Mouse (Mus musculus) heart, embryonic 12.5 days (tissue): ENCODE data around the gene Sycp2l. TPM values are rescaled to one million over a fixed set of nuclear protein-coding genes. Genes with fewer than 3 reads are reported as not detected.

Source experiments
- ATAC-seq: fragments of 200-750 bp; cut with Nextera tagmentation; 2 replicates; pipeline ENCODE4 v1.8.0; 2017; ENCODE audit warnings: moderate TSS enrichment, moderate library complexity; ENCODE audit not compliant: insufficient number of reproducible peaks, low FRiP score
- H3K27ac ChIP-seq: fragments of 300-500 bp; sonication (generic); 2 replicates; pipeline ENCODE4 v1.5.1; 2016; ENCODE audit warnings: mild to moderate bottlenecking, moderate library complexity; ENCODE audit not compliant: poor library complexity, severe bottlenecking
- H3K27me3 ChIP-seq: fragments of 300-500 bp; sonication (generic); replicated peaks from 2 replicates; pipeline ENCODE4 v1.6.1; 2016; ENCODE audit warnings: mild to moderate bottlenecking, moderate library complexity
- H3K36me3 ChIP-seq: fragments of 300-500 bp; sonication (generic); 2 replicates; pipeline ENCODE4 v1.6.1; 2016; ENCODE audit warnings: mild to moderate bottlenecking, moderate library complexity
- H3K4me1 ChIP-seq: fragments of 300-500 bp; sonication (generic); replicated peaks from 2 replicates; pipeline ENCODE4 v1.6.1; 2016; ENCODE audit warnings: mild to moderate bottlenecking
- H3K4me2 ChIP-seq: fragments of 300-500 bp; sonication (generic); 2 replicates; pipeline ENCODE4 v1.6.1; 2016; ENCODE audit warnings: mild to moderate bottlenecking, moderate library complexity
- H3K4me3 ChIP-seq: fragments of 300-500 bp; sonication (generic); 2 replicates; pipeline ENCODE4 v1.5.1; 2016; ENCODE audit warnings: mild to moderate bottlenecking
- H3K9ac ChIP-seq: fragments of 300-500 bp; sonication (generic); 2 replicates; pipeline ENCODE4 v1.6.1; 2016; ENCODE audit warnings: mild to moderate bottlenecking, moderate library complexity
- H3K9me3 ChIP-seq: fragments of 300-500 bp; sonication (generic); replicated peaks from 2 replicates; pipeline ENCODE4 v1.6.1; 2016; ENCODE audit warnings: mild to moderate bottlenecking, moderate library complexity
- WGBS: fragments of 180-500 bp; shearing (Covaris S2); methylation state at CpG from one replicate; pipeline ENCODE4 v1.1.7; 2016; 5-methylcytosine and 5-hydroxymethylcytosine counted together
- polyA plus RNA-seq: library from polyadenylated mRNA; unstranded; fragments of >200 nt; fragmentation: Nextera tagmentation; extraction: Ambion mirVana; gene quantifications from 2 replicates; pipeline ENCODE4 v1.2.1, GENCODE M21; 2016

Gene Sycp2l
- polyA plus RNA-seq, 1 experiment from 2014 or later, result not detected

DNA sequence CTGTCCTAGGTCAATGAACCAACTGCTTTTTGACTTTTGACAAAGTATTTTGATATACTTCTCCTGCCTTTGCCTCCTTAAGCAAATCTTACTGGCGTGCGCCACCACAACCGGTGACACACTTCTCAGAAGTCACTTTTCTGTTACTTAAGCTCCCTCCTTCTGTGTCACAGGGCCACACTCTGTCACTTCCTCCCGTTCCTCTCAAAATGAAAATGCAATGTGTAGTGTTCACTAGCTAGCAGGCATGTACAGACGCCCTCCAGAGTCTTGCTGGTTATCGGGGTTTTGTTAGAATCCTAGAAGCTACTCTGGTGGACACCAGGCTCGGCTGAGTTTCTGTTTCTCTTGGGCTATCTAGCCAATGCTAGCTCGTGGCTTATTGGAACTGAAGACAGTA is 14.2 kb downstream of the Sycp2l start:
- no peak overlapping the region for H3K4me3 ChIP-seq
- H3K4me1 ChIP-seq, result no peaks in the 10 kb centered on the region
- no peak overlapping the region for H3K4me2 ChIP-seq
- no peak overlapping the region for H3K27ac ChIP-seq
- 82% methylated on average over 8 of the region's 8 CpGs for WGBS
- ATAC-seq, result no peak
- H3K9me3 ChIP-seq, result no peaks in the 10 kb centered on the region
- no peaks in the 10 kb centered on the region for H3K27me3 ChIP-seq
- no peak overlapping the region for H3K9ac ChIP-seq
- H3K36me3 ChIP-seq, result no peaks in the 10 kb centered on the region

DNA sequence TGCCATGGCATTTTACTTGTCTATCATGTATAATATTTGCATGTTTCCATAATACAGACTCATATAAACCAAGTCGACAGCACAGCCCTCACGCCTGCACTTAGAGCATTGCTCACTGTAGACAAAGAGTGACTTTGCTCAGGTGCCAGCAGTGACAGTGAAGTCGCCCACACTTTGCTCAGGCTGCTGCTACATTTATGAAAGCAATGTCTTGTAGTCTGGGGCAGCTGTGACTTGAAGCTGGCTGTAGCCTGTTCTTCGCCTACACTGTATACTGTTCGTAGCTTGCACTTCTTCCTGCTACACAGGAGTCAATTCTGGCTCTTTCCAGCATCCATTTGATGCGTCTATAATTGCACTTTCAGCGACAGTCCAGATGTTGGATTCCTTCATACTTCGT is 15.0 kb downstream of the Sycp2l start:
- H3K9me3 ChIP-seq, result no peaks in the 10 kb centered on the region
- H3K4me3 ChIP-seq, result no peak overlapping the region
- H3K36me3 ChIP-seq, result no peaks in the 10 kb centered on the region
- H3K9ac ChIP-seq, result no peak overlapping the region
- no peaks in the 10 kb centered on the region for H3K27me3 ChIP-seq
- no peak overlapping the region for H3K27ac ChIP-seq
- 83% methylated on average over 8 of the region's 8 CpGs for WGBS
- no peak overlapping the region for H3K4me2 ChIP-seq
- ATAC-seq, result no peak
- H3K4me1 ChIP-seq, result no peaks in the 10 kb centered on the region

DNA sequence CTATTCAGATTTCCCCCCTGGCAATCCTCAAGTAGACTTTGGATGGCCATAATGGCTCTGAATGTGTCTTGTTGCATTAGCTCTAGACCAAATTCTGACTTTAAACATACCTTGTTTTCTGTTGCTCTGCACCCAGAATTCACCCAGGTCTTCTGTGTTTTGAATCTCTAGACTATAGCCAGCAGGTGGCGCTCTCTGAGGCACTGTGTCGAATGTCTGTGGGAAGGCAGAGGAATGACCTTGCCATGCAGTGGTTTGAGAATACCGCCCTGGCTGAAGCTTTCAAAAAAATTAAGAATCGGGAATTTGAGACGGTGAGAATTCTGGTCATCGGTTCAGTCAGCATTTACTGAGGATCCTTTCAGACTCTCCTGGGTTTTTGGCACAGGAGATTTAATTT is 20.8 kb downstream of the Sycp2l start:
- WGBS, result 8% methylated on average over 6 of the region's 6 CpGs

DNA sequence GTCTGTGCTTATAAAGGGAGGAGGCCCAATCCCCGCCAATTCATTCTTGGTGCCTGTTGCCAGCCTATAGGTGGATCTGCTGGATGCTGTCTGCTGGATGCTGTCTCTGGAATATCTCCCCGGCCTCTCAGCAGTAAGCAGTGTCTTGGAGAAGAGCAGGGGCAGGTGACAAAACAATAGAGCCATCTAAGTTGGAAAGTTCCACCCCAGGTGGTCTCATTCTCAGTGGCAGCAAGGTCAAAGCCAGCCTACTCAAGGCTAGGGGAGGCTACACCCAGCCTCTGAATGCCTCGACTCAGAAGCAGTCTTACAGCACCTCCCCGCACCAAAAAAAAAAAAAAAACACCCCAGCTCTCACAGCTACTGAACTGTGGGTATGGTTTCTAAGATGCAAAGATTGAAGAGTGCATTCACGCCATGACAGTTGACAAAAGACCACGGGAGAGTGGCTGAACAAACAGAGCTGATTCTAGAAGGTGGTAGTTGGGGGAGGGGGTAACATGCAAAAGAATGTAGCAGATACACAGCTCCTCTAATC is 31.4 kb downstream of the Sycp2l start:
- Histone ChIP-seq H3K4me1 (no peaks in the 10 kb centered on the region), H3K4me3 (no peak overlapping the region), H3K4me2 (no peak overlapping the region), H3K9ac (no peak overlapping the region), H3K27ac (no peak overlapping the region), H3K9me3 (no peaks in the 10 kb centered on the region), H3K36me3 (no peaks in the 10 kb centered on the region), H3K27me3 (no peaks in the 10 kb centered on the region)
- ATAC-seq, result no peak
- WGBS, result 66% methylated on average over 6 of the region's 6 CpGs

More for the DNA sequence above, 20.8 kb downstream of the Sycp2l start:
- no peak overlapping the region for H3K4me3 ChIP-seq
- no peaks in the 10 kb centered on the region for H3K27me3 ChIP-seq
- no peak overlapping the region for H3K4me2 ChIP-seq
- no peaks in the 10 kb centered on the region for H3K36me3 ChIP-seq
- no peak overlapping the region for H3K9ac ChIP-seq
- H3K4me1 ChIP-seq, result no peaks in the 10 kb centered on the region
- no peak for ATAC-seq
- no peak overlapping the region for H3K27ac ChIP-seq
- no peaks in the 10 kb centered on the region for H3K9me3 ChIP-seq

DNA sequence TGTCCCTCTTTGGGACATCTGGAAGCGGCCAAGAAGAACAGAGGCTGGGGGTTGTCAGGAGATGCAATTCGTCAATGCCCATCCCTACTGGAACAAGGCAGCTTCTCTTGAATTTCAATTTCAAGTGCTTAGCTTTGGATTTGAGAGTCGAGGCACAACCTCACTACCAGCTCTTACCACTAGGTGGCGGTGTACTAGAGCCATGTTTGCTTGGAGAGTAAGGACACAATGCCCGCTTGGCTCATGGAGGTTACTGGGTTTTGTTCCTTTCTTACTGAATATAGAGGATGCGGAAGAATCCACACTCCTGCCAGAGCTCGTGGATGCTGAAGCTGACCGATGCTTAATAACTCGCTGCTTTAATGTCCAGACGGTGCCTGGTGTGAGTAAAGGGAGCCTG is 32.2 kb downstream of the Sycp2l start:
- Histone ChIP-seq H3K36me3 (no peaks in the 10 kb centered on the region), H3K27ac (no peak overlapping the region), H3K9me3 (no peaks in the 10 kb centered on the region), H3K4me3 (no peak overlapping the region), H3K4me2 (no peak overlapping the region), H3K9ac (no peak overlapping the region), H3K4me1 (no peaks in the 10 kb centered on the region), H3K27me3 (no peaks in the 10 kb centered on the region)
- 74% methylated on average over 10 of the region's 10 CpGs for WGBS
- no peak for ATAC-seq

DNA sequence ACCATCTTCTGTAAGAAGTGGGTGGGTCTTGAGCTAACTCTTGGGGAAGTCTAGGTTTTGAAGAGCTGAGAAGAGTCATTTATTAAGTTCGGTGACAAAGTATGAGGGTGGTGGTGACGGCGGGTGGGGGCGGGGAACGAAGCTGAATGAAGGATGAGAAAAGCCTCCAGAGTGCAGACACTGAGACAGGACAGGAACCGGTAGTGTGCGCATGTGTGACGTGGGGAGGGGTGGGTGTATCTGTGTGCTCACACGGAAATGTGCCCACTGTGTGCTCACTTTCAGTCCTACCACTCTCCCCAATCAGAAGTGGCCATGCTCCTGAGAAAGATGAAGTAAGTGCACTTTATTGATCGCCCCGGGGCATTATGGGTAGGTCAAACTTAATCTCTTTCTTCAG is 39.0 kb downstream of the Sycp2l start:
- Histone ChIP-seq H3K4me1 (no peaks in the 10 kb centered on the region), H3K9ac (no peak overlapping the region), H3K9me3 (no peaks in the 10 kb centered on the region; the same call in 1 of the 2 replicates), H3K4me3 (no peak overlapping the region), H3K27me3 (no peaks in the 10 kb centered on the region), H3K36me3 (no peaks in the 10 kb centered on the region), H3K4me2 (no peak overlapping the region), H3K27ac (no peak overlapping the region)
- 75% methylated on average over 11 of the region's 11 CpGs for WGBS
- no peak for ATAC-seq

DNA sequence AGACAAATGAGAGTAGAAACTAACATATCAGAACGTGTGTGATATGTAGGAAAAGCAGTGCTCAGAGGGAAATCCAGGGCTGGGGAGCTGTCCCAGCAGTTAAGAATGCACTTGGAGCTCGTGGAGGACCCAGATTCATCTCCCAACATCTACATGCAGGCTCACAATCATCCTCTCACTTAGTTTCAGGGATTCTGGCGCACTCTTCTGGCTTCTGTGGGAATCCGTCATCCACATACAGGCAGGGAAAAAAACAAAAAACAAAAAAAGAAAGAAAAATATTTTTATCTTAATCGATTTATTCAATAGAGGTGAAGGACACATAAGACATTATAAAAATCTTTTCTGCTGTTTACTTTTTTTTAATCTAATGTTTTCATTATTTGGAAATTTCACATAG is 44.3 kb downstream of the Sycp2l start:
- H3K36me3 ChIP-seq, result no peaks in the 10 kb centered on the region
- H3K27ac ChIP-seq, result no peak overlapping the region
- H3K4me2 ChIP-seq, result no peak overlapping the region
- H3K4me3 ChIP-seq, result no peak overlapping the region
- no peaks in the 10 kb centered on the region; the same call in 1 of the 2 replicates for H3K9me3 ChIP-seq
- H3K27me3 ChIP-seq, result no peaks in the 10 kb centered on the region
- H3K4me1 ChIP-seq, result no peaks in the 10 kb centered on the region
- WGBS, result 60% methylated on average over 5 of the region's 5 CpGs
- no peak overlapping the region for H3K9ac ChIP-seq
- ATAC-seq, result no peak

DNA sequence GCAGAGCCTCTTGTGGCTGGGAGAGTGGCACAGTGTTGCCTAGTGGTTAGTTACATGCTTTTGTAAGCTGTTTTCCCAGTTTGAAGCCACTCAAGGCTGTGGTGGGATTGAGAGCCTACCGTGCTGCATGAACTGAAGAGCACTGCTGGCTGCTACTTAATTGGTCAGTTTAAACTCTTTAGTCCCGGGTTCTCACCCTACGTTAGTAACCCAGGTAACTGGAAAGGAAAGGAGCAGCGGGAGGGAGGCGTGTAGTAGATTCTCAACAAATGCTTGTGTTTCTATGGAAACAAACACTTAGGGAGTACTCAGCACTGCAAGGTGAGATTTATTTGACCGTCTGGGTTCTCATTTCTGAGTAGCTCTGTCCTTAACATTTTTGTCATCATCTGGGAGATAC is 73.8 kb downstream of the Sycp2l start:
- Histone ChIP-seq H3K36me3 (no peaks in the 10 kb centered on the region), H3K4me3 (no peak overlapping the region), H3K27me3 (no peaks in the 10 kb centered on the region), H3K27ac (no peak overlapping the region), H3K4me1 (no peaks in the 10 kb centered on the region), H3K9ac (no peak overlapping the region), H3K9me3 (no peaks in the 10 kb centered on the region), H3K4me2 (no peak overlapping the region)
- no peak for ATAC-seq
- WGBS, result 71% methylated on average over 6 of the region's 6 CpGs

DNA sequence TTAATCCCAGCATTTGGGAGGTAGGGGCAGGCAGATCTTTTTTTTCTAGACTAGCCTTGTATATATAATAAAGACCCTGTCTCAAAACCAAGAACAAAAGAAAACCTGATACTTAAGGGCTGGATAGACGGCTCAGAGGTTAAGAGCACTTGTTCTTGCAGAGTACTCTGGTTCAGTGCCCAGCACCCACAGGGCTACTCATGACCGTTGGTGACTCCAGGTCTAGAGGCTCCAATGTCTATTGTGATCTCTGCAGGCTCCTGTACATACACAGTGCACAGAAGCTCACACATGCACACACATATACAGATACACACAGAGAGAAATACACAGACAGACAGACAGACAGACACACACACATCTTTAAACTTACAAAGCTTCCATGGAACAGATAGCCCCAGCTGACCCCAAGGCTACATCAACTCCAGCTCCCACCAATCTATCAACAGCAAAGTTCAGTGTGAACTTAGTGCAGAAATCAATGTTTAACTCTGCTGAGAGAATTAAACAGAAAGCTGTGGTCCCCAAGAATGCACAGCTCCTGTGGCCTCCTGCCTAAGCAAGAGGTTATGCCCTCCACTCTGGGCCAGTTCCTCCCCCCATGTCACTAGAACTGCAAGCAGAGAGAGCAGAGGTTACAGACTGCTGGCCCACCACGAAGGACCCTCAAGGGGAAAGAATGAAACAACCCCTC is 81.7 kb downstream of the Sycp2l start:
- H3K4me3 ChIP-seq, result no peak overlapping the region
- no peak overlapping the region for H3K9ac ChIP-seq
- WGBS, result 74% methylated on average over 3 of the region's 3 CpGs
- no peaks in the 10 kb centered on the region for H3K4me1 ChIP-seq
- ATAC-seq, result no peak
- no peak overlapping the region for H3K27ac ChIP-seq
- no peaks in the 10 kb centered on the region for H3K9me3 ChIP-seq
- no peaks in the 10 kb centered on the region for H3K36me3 ChIP-seq
- H3K4me2 ChIP-seq, result no peak overlapping the region
- no peaks in the 10 kb centered on the region for H3K27me3 ChIP-seq

DNA sequence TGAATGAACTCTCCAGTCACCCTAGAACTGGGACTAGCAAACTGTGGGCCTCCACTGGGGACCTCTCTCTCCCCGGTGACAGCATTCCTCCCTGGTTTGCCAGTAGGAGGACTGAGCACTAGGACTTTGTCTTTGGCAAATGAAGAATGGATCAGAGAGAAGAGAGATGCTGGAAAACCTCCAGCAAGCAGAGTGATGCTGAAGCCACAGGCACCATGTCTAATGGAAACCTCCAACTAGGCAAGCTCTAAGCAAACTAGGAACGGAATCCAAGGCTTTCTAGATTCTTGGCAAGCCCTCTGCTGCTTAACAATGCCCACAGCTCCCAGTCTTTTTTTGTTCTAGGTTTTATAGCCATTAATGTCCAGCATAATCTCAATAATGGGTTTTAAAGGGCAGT is 86.8 kb downstream of the Sycp2l start:
- no peak overlapping the region for H3K4me2 ChIP-seq
- no peaks in the 10 kb centered on the region for H3K27me3 ChIP-seq
- 0 out of 2 replicates have a peak, but pooled peaks cover 3% of the 10 kb centered on the region for H3K4me1 ChIP-seq
- no peak for ATAC-seq
- no peaks in the 10 kb centered on the region for H3K9me3 ChIP-seq
- no peak overlapping the region for H3K9ac ChIP-seq
- whole genome bisulfite sequencing, result 78% methylated on average over 2 of the region's 2 CpGs
- H3K27ac ChIP-seq, result no peak overlapping the region
- H3K4me3 ChIP-seq, result no peak overlapping the region
- H3K36me3 ChIP-seq, result no peaks in the 10 kb centered on the region

DNA sequence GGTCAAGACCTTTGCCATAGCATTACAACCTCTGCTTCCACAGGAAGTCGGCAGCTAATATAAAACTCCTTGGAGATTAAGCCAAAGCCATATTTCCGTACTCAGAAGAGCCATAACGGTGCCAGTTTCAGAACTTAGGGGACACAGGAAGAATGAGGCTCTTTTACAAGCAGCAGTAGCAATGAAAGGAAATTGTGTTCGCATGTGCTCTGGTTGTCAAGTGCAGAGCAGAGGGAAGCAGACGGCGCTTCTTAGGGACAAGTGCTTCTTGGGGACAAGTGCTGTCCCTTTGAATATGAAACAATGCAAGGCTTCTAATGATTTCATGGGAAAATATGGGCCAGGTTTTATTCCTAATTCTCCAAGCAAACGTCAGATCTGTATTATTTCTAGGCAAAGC is 89.2 kb downstream of the Sycp2l start:
- WGBS, result 71% methylated on average over 7 of the region's 7 CpGs
- Histone ChIP-seq H3K4me1 (0 out of 2 replicates have a peak, but pooled peaks cover 3% of the 10 kb centered on the region), H3K4me3 (no peak overlapping the region), H3K9ac (no peak overlapping the region), H3K4me2 (no peak overlapping the region), H3K36me3 (no peaks in the 10 kb centered on the region), H3K27me3 (no peaks in the 10 kb centered on the region), H3K27ac (no peak overlapping the region), H3K9me3 (no peaks in the 10 kb centered on the region)
- no peak for ATAC-seq

DNA sequence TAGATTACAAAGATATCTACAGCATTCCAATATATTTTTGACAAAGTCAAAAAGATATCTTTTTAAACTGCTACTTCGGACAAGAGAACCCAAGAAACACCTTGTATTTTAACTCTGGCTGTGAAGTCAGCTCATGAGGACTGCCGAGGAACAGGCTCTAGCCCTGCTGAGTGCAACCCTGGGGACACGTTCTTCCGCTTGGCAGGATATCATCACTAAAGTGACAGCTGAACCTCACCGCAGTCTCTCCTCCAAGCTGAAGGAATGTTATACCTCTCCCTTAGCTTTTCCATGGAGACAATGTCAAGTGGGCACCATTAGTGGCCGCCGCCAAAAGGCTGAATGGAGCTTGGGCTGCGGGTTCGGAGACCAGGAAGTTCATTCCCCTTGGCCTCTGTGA is 89.6 kb downstream of the Sycp2l start:
- H3K36me3 ChIP-seq, result no peaks in the 10 kb centered on the region
- H3K27ac ChIP-seq, result no peak overlapping the region
- 51% methylated on average over 9 of the region's 9 CpGs for WGBS
- H3K4me2 ChIP-seq, result no peak overlapping the region
- H3K4me1 ChIP-seq, result 0 out of 2 replicates have a peak, but pooled peaks cover 3% of the 10 kb centered on the region
- H3K9me3 ChIP-seq, result no peaks in the 10 kb centered on the region
- no peak overlapping the region for H3K4me3 ChIP-seq
- H3K27me3 ChIP-seq, result no peaks in the 10 kb centered on the region
- H3K9ac ChIP-seq, result no peak overlapping the region
- no peak for ATAC-seq
